Mouse (Mus musculus) kidney, adult 2 months (tissue): Measurements from ENCODE around the gene Dnttip1. TPM values are rescaled to one million over a fixed set of nuclear protein-coding genes. Genes with fewer than 3 reads are reported as not detected.

Experiments used
- DNase-seq: peaks from one replicate; pipeline ENCODE4 v3.0.0; 2021
- H3K27ac ChIP-seq: fragments of 200-500 bp; 2 replicates; pipeline ENCODE4 v1.5.1; 2012; ENCODE audit warnings: low read depth, low read length, control low read depth, inconsistent platforms; ENCODE audit not compliant: insufficient read depth
- H3K27me3 ChIP-seq: fragments of 200-500 bp; replicated peaks from 2 replicates; pipeline ENCODE4 v1.6.1; 2012; ENCODE audit warnings: mild to moderate bottlenecking, moderate library complexity, low read length, inconsistent platforms; ENCODE audit not compliant: control insufficient read depth, insufficient read depth
- H3K36me3 ChIP-seq: fragments of 200-500 bp; 2 replicates; pipeline ENCODE4 v1.6.1; 2012; ENCODE audit warnings: mild to moderate bottlenecking, moderate library complexity, low read length, inconsistent platforms; ENCODE audit not compliant: control insufficient read depth, insufficient read depth
- H3K4me1 ChIP-seq: fragments of 200-500 bp; 2 replicates; pipeline ENCODE4 v1.6.1; 2011; ENCODE audit warnings: low read length; ENCODE audit not compliant: control insufficient read depth, insufficient read depth
- H3K4me3 ChIP-seq: fragments of 200-500 bp; 2 replicates; pipeline ENCODE4 v1.5.1; 2011; ENCODE audit warnings: mild to moderate bottlenecking, low read depth, low read length, control low read depth; ENCODE audit not compliant: insufficient read depth
- CTCF ChIP-seq: fragments of 200-500 bp; conservative IDR thresholded peaks from 2 replicates; pipeline ENCODE4 v1.5.1; 2011; ENCODE audit warnings: low read depth, mild to moderate bottlenecking, control low read depth, low read length, moderate library complexity, mixed read lengths; ENCODE audit not compliant: insufficient read depth, insufficient read length
- POLR2A ChIP-seq: fragments of 200-500 bp; IDR thresholded peaks from one replicate; pipeline ENCODE4 v1.6.1; 2011; ENCODE audit warnings: low read depth, low read length, control low read depth
- WGBS: fragments of 180-500 bp; shearing (Covaris S2); methylation state at CpG from one replicate; pipeline ENCODE4 v1.1.7; 2018; 5-methylcytosine and 5-hydroxymethylcytosine counted together
- polyA plus RNA-seq: library from polyadenylated mRNA; depleted of rRNA; stranded (reverse); fragments of >200 nt; gene quantifications from 2 replicates; pipeline ENCODE4 v1.2.3, GENCODE M21; 2012; rRNA removed

Dnttip1 gene
- polyA plus RNA-seq, result 32.6 and 34.5 TPM in 2 replicates

- Histone ChIP-seq H3K36me3 (no peaks in the 10 kb centered on the region), H3K27me3 (no peaks in the 10 kb centered on the region), H3K27ac (no peak within 1 kb of the TSS), H3K4me3 (peak within 1 kb of the TSS; percentile 72), H3K4me1 (peaks cover 9% of the 10 kb centered on the region; the same call in 1 of the 2 replicates)
- no peak for TF ChIP-seq CTCF
- TF ChIP-seq POLR2A, result peak; percentile 2
- WGBS, result under 1% methylated on average over 70 of the region's 70 CpGs
- peak; percentile 96 for DNase-seq
These were observed at the start of gene Dnttip1, which contains the start of gene Wfdc3 for GRCm38 (mm10) chr2:164745843-164746479. Gene Dnttip1 (plus strand): TSS chr2:164745983. Gene Wfdc3 (minus strand): TSS chr2:164745931.

GRCm38 (mm10) chr2:164698201-164698600, 47.6 kb upstream of the Dnttip1 start, which contains the start of gene Spint4:
Gene Spint4 (plus strand): TSS chr2:164698501.
- Histone ChIP-seq H3K27me3 (no peaks in the 10 kb centered on the region), H3K4me3 (no peak within 1 kb of the TSS), H3K4me1 (no peaks in the 10 kb centered on the region), H3K27ac (no peak within 1 kb of the TSS), H3K36me3 (no peaks in the 10 kb centered on the region)
- TF ChIP-seq POLR2A (no peak), CTCF (no peak)
- 69% methylated on average over 4 of the region's 4 CpGs for WGBS
- DNase-seq, result no peak

- Histone ChIP-seq H3K36me3 (no peaks in the 10 kb centered on the region), H3K27me3 (no peaks in the 10 kb centered on the region), H3K27ac (no peak overlapping the region), H3K4me3 (no peak overlapping the region), H3K4me1 (no peaks in the 10 kb centered on the region)
- no peak for DNase-seq
- WGBS, result 67% methylated on average over 5 of the region's 5 CpGs
- TF ChIP-seq CTCF, result no peak
- TF ChIP-seq POLR2A, result no peak
These were observed 44.8 kb upstream of the Dnttip1 start for GRCm38 (mm10) chr2:164700959-164701358.

- Histone ChIP-seq H3K27ac (no peak overlapping the region), H3K4me1 (no peaks in the 10 kb centered on the region), H3K27me3 (no peaks in the 10 kb centered on the region), H3K4me3 (no peak overlapping the region), H3K36me3 (no peaks in the 10 kb centered on the region)
- no peak for DNase-seq
- TF ChIP-seq POLR2A (no peak), CTCF (no peak)
- 86% methylated on average over 5 of the region's 5 CpGs for WGBS
These were observed 44.0 kb upstream of the Dnttip1 start for GRCm38 (mm10) chr2:164701761-164702160.

- no peaks in the 10 kb centered on the region for H3K4me1 ChIP-seq
- H3K4me3 ChIP-seq, result no peak overlapping the region
- 83% methylated on average over 5 of the region's 5 CpGs for WGBS
- no peak for DNase-seq
- TF ChIP-seq CTCF, result no peak
- no peak for TF ChIP-seq POLR2A
- no peaks in the 10 kb centered on the region for H3K36me3 ChIP-seq
- no peaks in the 10 kb centered on the region for H3K27me3 ChIP-seq
- no peak overlapping the region for H3K27ac ChIP-seq
These were observed 41.5 kb upstream of the Dnttip1 start for GRCm38 (mm10) chr2:164704235-164704634.

GRCm38 (mm10) chr2:164705328-164705727, 40.5 kb upstream of the Dnttip1 start:
- no peak overlapping the region for H3K27ac ChIP-seq
- no peaks in the 10 kb centered on the region for H3K4me1 ChIP-seq
- no peaks in the 10 kb centered on the region for H3K27me3 ChIP-seq
- 92% methylated on average over 6 of the region's 6 CpGs for WGBS
- no peak overlapping the region for H3K4me3 ChIP-seq
- DNase-seq, result no peak
- TF ChIP-seq POLR2A, result no peak
- TF ChIP-seq CTCF, result no peak
- H3K36me3 ChIP-seq, result no peaks in the 10 kb centered on the region

- H3K4me3 ChIP-seq, result no peak overlapping the region
- no peaks in the 10 kb centered on the region for H3K36me3 ChIP-seq
- no peak overlapping the region for H3K27ac ChIP-seq
- no peaks in the 10 kb centered on the region for H3K27me3 ChIP-seq
- no peak for DNase-seq
- 86% methylated on average over 14 of the region's 14 CpGs for WGBS
- no peak for TF ChIP-seq CTCF
- TF ChIP-seq POLR2A, result no peak
- no peaks in the 10 kb centered on the region for H3K4me1 ChIP-seq
These were observed 39.8 kb upstream of the Dnttip1 start for GRCm38 (mm10) chr2:164705991-164706390.
